Mouse (Mus musculus): Measurements from ENCODE around the gene Zfp663. TPM values are rescaled to one million over a fixed set of nuclear protein-coding genes. Genes with fewer than 3 reads are reported as not detected.

Gene Zfp663
- total and polyA plus RNA-seq, 3 experiments = 0.18 TPM; not detected in 2

GRCm38 (mm10) chr2:165346180-165346579 is 22.3 kb downstream of the Zfp663 start:
- DNase-seq (ENCODE audit: low read depth, low spot score) = no peak
- H3K27ac ChIP-seq (ENCODE audit: control insufficient read depth, low read depth, low read length) = no peak overlapping the region
- no peaks in the 10 kb centered on the region for H3K36me3 ChIP-seq (ENCODE audit: control insufficient read depth in 1 of 2, insufficient read depth in 2 of 2, low read length in 2 of 2)
- no peaks in the 10 kb centered on the region for H3K4me1 ChIP-seq (ENCODE audit: control insufficient read depth in 1 of 2, insufficient read depth in 2 of 2, low read length in 2 of 2)
- no peaks in the 10 kb centered on the region for H3K27me3 ChIP-seq (ENCODE audit: control insufficient read depth in 1 of 2, insufficient read depth in 2 of 2, low read length in 2 of 2)
- H3K79me2 ChIP-seq (ENCODE audit: control insufficient read depth, insufficient read depth, low read length, poor library complexity) = no peaks in the 10 kb centered on the region
- no peak overlapping the region for H3K4me3 ChIP-seq (ENCODE audit: control insufficient read depth in 1 of 2, insufficient read depth in 1 of 2, low read depth in 2 of 2, low read length in 2 of 2)
- TF ChIP-seq CHD2 (IDR thresholded peaks at IDR 0.05; ENCODE audit: low read length) (no peak), GATA1 (IDR thresholded peaks at IDR 0.05; ENCODE audit: low read depth, low read length) (no peak), MAFK (IDR thresholded peaks at IDR 0.05; ENCODE audit: borderline replicate concordance, low read depth, low read length) (no peak), RCOR1 (IDR thresholded peaks at IDR 0.05; ENCODE audit: low read depth, low read length) (no peak), NRF1 (IDR thresholded peaks at IDR 0.05; ENCODE audit: insufficient read depth, low read depth, low read length, poor library complexity, severe bottlenecking) (no peak), RAD21 (IDR thresholded peaks at IDR 0.05; ENCODE audit: low read depth, low read length) (no peak), ZC3H11A (IDR thresholded peaks at IDR 0.05; ENCODE audit: low read depth, low read length) (no peak), MYC (IDR thresholded peaks at IDR 0.05; ENCODE audit: low read depth, low read length) (no peak), POLR2AphosphoS2 (IDR thresholded peaks at IDR 0.05; ENCODE audit: low read length) (no peak), TBP (IDR thresholded peaks at IDR 0.05; ENCODE audit: low read depth, low read length) (no peak), ZKSCAN1 (IDR thresholded peaks at IDR 0.05; ENCODE audit: low read depth, low read length) (no peak), CTCF (IDR thresholded peaks at IDR 0.05 in 2 of 3, conservative IDR thresholded peaks at IDR 0.05 in 1 of 3; ENCODE audit: control insufficient read depth in 1 of 3, insufficient read depth in 1 of 3, low read depth in 2 of 3, low read length in 3 of 3, poor library complexity in 1 of 3, severe bottlenecking in 1 of 3) (no peak), TAL1 (IDR thresholded peaks at IDR 0.05; ENCODE audit: low read length) (no peak), MAX (IDR thresholded peaks at IDR 0.05; ENCODE audit: low read length) (no peak)
- no peaks in the 10 kb centered on the region for H3K9me3 ChIP-seq (replicated peaks; ENCODE audit: insufficient read depth, low read length)
- H3K9ac ChIP-seq (ENCODE audit: control insufficient read depth, low read depth, low read length, poor library complexity, severe bottlenecking) = no peak overlapping the region

- peak; percentile 62 for TF ChIP-seq SMC3 (IDR thresholded peaks at IDR 0.05; ENCODE audit: low read depth, low read length)
- TF ChIP-seq RAD21 (IDR thresholded peaks at IDR 0.05; ENCODE audit: low read depth, low read length) = peak; percentile 62
- peak; percentile 52 for TF ChIP-seq ZC3H11A (IDR thresholded peaks at IDR 0.05; ENCODE audit: low read depth, low read length)
- TF ChIP-seq CTCF (IDR thresholded peaks at IDR 0.05 in 2 of 3, conservative IDR thresholded peaks at IDR 0.05 in 1 of 3; ENCODE audit: control insufficient read depth in 1 of 3, insufficient read depth in 1 of 3, low read depth in 2 of 3, low read length in 3 of 3, poor library complexity in 1 of 3, severe bottlenecking in 1 of 3) = peak; percentile 44 to 67 (median 62)
- no peak for TF ChIP-seq TBP (IDR thresholded peaks at IDR 0.05; ENCODE audit: low read depth, low read length)
- no peak for DNase-seq (ENCODE audit: low read depth, low spot score)
- H3K36me3 ChIP-seq (ENCODE audit: control insufficient read depth in 1 of 2, insufficient read depth in 2 of 2, low read length in 2 of 2) = peaks cover 0 to 5% of the 10 kb centered on the region in 2 experiments; a peak in 2 of 4 replicates
These were observed 31.3 kb downstream of the Zfp663 start for GRCm38 (mm10) chr2:165337191-165337590.

More at GRCm38 (mm10) chr2:165337191-165337590, 31.3 kb downstream of the Zfp663 start:
- no peak overlapping the region for H3K9ac ChIP-seq (ENCODE audit: control insufficient read depth, low read depth, low read length, poor library complexity, severe bottlenecking)
- H3K4me3 ChIP-seq (ENCODE audit: control insufficient read depth in 1 of 2, insufficient read depth in 1 of 2, low read depth in 2 of 2, low read length in 2 of 2) = no peak overlapping the region
- H3K27me3 ChIP-seq (ENCODE audit: control insufficient read depth in 1 of 2, insufficient read depth in 2 of 2, low read length in 2 of 2) = no peaks in the 10 kb centered on the region
- peaks cover 0 to 11% of the 10 kb centered on the region in 2 experiments; a peak in 2 of 4 replicates for H3K4me1 ChIP-seq (ENCODE audit: control insufficient read depth in 1 of 2, insufficient read depth in 2 of 2, low read length in 2 of 2)
- H3K79me2 ChIP-seq (ENCODE audit: control insufficient read depth, insufficient read depth, low read length, poor library complexity) = no peaks in the 10 kb centered on the region
- H3K9me3 ChIP-seq (replicated peaks; ENCODE audit: insufficient read depth, low read length) = no peaks in the 10 kb centered on the region
- no peak overlapping the region for H3K27ac ChIP-seq (ENCODE audit: control insufficient read depth, low read depth, low read length)

Data from MEL (cell line).